Mouse (Mus musculus) CH12.LX (cell line): ENCODE measurements at regions not wholly inside any gene's neighbourhood (a gene's known extent, or its start where the extent isn't known, plus 50 kb on each side); places are given as distances from the start of the nearest gene placed in this dataset.

Experiments used
- DNase-seq: peaks from one replicate; pipeline ENCODE4 v3.0.0-alpha.2; 2013; ENCODE audit errors: extremely low read depth
- H3K27ac ChIP-seq: 2 replicates; pipeline ENCODE4 v1.5.1; 2012; ENCODE audit warnings: low read depth, mild to moderate bottlenecking, control low read depth, moderate library complexity; ENCODE audit not compliant: insufficient read depth
- H3K27me3 ChIP-seq: replicated peaks from 2 replicates; pipeline ENCODE3; 2012; ENCODE audit warnings: inconsistent platforms
- H3K36me3 ChIP-seq, 2 experiments: replicated peaks in 1 of 2; 2 replicates each; pipeline versions ENCODE3 to v1.6.1; 2012; ENCODE audit warnings: inconsistent platforms in 1 of 2, low read length in 1 of 2, mild to moderate bottlenecking in 1 of 2, mixed read lengths in 1 of 2, moderate library complexity in 1 of 2; ENCODE audit not compliant: control insufficient read depth in 1 of 2, insufficient read depth in 1 of 2
- H3K4me1 ChIP-seq, 2 experiments: 2 replicates each; pipeline ENCODE4 v1.6.1; 2012; ENCODE audit warnings: inconsistent platforms in 1 of 2, moderate library complexity in 1 of 2; ENCODE audit not compliant: insufficient read depth in 2 of 2, control insufficient read depth in 1 of 2
- H3K4me2 ChIP-seq: 2 replicates; pipeline ENCODE4 v1.6.1; 2012; ENCODE audit warnings: low read depth, mild to moderate bottlenecking, control low read depth; ENCODE audit not compliant: poor library complexity, insufficient read depth, severe bottlenecking
- H3K4me3 ChIP-seq, 3 experiments: fragments of 150-350 bp in 1 of 3; sonication (generic) in 1 of 3; replicated peaks in 1 of 3; 2 replicates each; pipeline versions ENCODE3 to v1.5.1; 2011 to 2012; ENCODE audit warnings: low read depth in 2 of 3, low read length in 2 of 3, mild to moderate bottlenecking in 2 of 3, moderate library complexity in 2 of 3, control low read depth in 1 of 3, improper control_type of control experiment in 1 of 3, inconsistent platforms in 1 of 3, mixed read lengths in 1 of 3; ENCODE audit not compliant: poor library complexity in 1 of 3
- H3K79me2 ChIP-seq: replicated peaks from 2 replicates; pipeline ENCODE4 v1.6.1; 2012; ENCODE audit warnings: mild to moderate bottlenecking, moderate library complexity; ENCODE audit not compliant: control insufficient read depth, poor library complexity, insufficient read depth, severe bottlenecking; ENCODE audit errors: extremely low read depth
- H3K9ac ChIP-seq: 2 replicates; pipeline ENCODE4 v1.6.1; 2012; ENCODE audit warnings: low read depth, mild to moderate bottlenecking, control low read depth, moderate library complexity; ENCODE audit not compliant: insufficient read depth
- H3K9me3 ChIP-seq: replicated peaks from 2 replicates; pipeline ENCODE3; 2012; ENCODE audit warnings: low read length, inconsistent platforms, mixed read lengths
- BHLHE40 ChIP-seq: IDR thresholded peaks from 2 replicates; pipeline ENCODE4 v1.6.1; 2011; ENCODE audit warnings: mild to moderate bottlenecking, low read depth, low read length, improper control_type of control experiment
- CTCF ChIP-seq, 2 experiments: IDR thresholded peaks in 1 of 2; conservative IDR thresholded peaks in 1 of 2; 2 replicates each; pipeline ENCODE4 v1.5.1; 2011 to 2012; ENCODE audit warnings: low read depth in 2 of 2, low read length in 2 of 2, improper control_type of control experiment in 1 of 2, inconsistent platforms in 1 of 2, mild to moderate bottlenecking in 1 of 2, moderate library complexity in 1 of 2
- EP300 ChIP-seq: IDR thresholded peaks from 2 replicates; pipeline ENCODE4 v1.6.1; 2011; ENCODE audit warnings: low read length, improper control_type of control experiment
- ETS1 ChIP-seq: conservative IDR thresholded peaks from 2 replicates; pipeline ENCODE4 v1.6.1; 2012; ENCODE audit warnings: low read depth, mild to moderate bottlenecking, inconsistent platforms, low read length, improper control_type of control experiment, moderate library complexity
- IRF4 ChIP-seq: IDR thresholded peaks from 2 replicates; pipeline ENCODE4 v1.6.1; 2014; ENCODE audit warnings: low read depth, mild to moderate bottlenecking, inconsistent platforms, low read length, improper control_type of control experiment
- MAFK ChIP-seq: IDR thresholded peaks from 2 replicates; pipeline ENCODE4 v1.6.1; 2011; ENCODE audit warnings: low read length, improper control_type of control experiment; ENCODE audit not compliant: insufficient replicate concordance
- MEF2A ChIP-seq: IDR thresholded peaks from 2 replicates; pipeline ENCODE4 v1.6.1; 2014; ENCODE audit warnings: low read depth, mild to moderate bottlenecking, inconsistent platforms, low read length, improper control_type of control experiment, borderline replicate concordance
- MYC ChIP-seq: IDR thresholded peaks from 2 replicates; pipeline ENCODE4 v1.6.1; 2011; ENCODE audit warnings: low read depth, mild to moderate bottlenecking, improper control_type of control experiment, low read length
- NELFE ChIP-seq: IDR thresholded peaks from 2 replicates; pipeline ENCODE4 v1.6.1; 2011; ENCODE audit warnings: low read depth, low read length, improper control_type of control experiment
- PAX5 ChIP-seq: IDR thresholded peaks from 2 replicates; pipeline ENCODE4 v1.6.1; 2012; ENCODE audit warnings: low read length, inconsistent platforms, mixed read lengths
- RAD21 ChIP-seq: IDR thresholded peaks from 2 replicates; pipeline ENCODE4 v1.6.1; 2011; ENCODE audit warnings: low read depth, mild to moderate bottlenecking, low read length, improper control_type of control experiment, moderate library complexity
- ZKSCAN1 ChIP-seq: IDR thresholded peaks from 2 replicates; pipeline ENCODE4 v1.6.1; 2012; ENCODE audit warnings: low read depth, inconsistent platforms, low read length, improper control_type of control experiment, borderline replicate concordance
- dilution Hi-C: fragments of 300-500 bp; cut with MboI; formaldehyde crosslinking; loops from 2 replicates; pipeline ENCODE4 v1.14.3; 2020; ENCODE audit warnings: low sequenced_read_pairs; ENCODE audit not compliant: extremely low pct_unique_long_range_greater_than_20kb, extremely low pct_ligation_motif_present
- in situ Hi-C: fragments of 300-500 bp; cut with MboI; formaldehyde crosslinking; loops from 3 replicates; pipeline ENCODE4 v1.14.3; 2019; ENCODE audit warnings: low sequenced_read_pairs, low pct_ligation_motif_present, low pct_unique_long_range_greater_than_20kb, mixed read lengths

- H3K36me3 ChIP-seq, result no peaks in the 10 kb centered on the region
- H3K4me1 ChIP-seq, result peaks cover 0 to 3% of the 10 kb centered on the region in 2 experiments; a peak in 1 of 4 replicates
- no peaks in the 10 kb centered on the region for H3K79me2 ChIP-seq
- no peak overlapping the region for H3K4me2 ChIP-seq
- no peak for DNase-seq
- in situ Hi-C loops, result no loop called here
- TF ChIP-seq IRF4 (no peak), EP300 (no peak), CTCF (conservative IDR thresholded peaks at IDR 0.05 in 1 of 2, IDR thresholded peaks at IDR 0.05 in 1 of 2; ENCODE audit: low read depth in 2 of 2, low read length in 2 of 2) (no peak), MYC (no peak), ETS1 (no peak), RAD21 (no peak), BHLHE40 (no peak), ZKSCAN1 (no peak)
- H3K27me3 ChIP-seq, result no peaks in the 10 kb centered on the region
- dilution Hi-C loops, result no loop called here
- H3K9me3 ChIP-seq, result no peaks in the 10 kb centered on the region
- no peak overlapping the region for H3K4me3 ChIP-seq
- H3K27ac ChIP-seq, result no peak overlapping the region
- H3K9ac ChIP-seq, result no peak overlapping the region
These were observed 232.8 kb downstream of the Mreg start for GRCm38 (mm10) chr1:71979261-71979660.

GRCm38 (mm10) chr1:71977361-71977760 is 234.7 kb downstream of the Mreg start:
- Histone ChIP-seq H3K9me3 (no peaks in the 10 kb centered on the region), H3K36me3 (no peaks in the 10 kb centered on the region), H3K79me2 (no peaks in the 10 kb centered on the region)
- TF ChIP-seq MAFK (no peak), MEF2A (no peak), NELFE (no peak), PAX5 (no peak)
- TF ChIP-seq, all 38 proteins: peak for 0
- Histone ChIP-seq H3K27me3 (no peaks in the 10 kb centered on the region), H3K27ac (no peak overlapping the region), H3K9ac (no peak overlapping the region), H3K4me3 (no peak overlapping the region), H3K4me1 (peaks cover 0 to 3% of the 10 kb centered on the region in 2 experiments; a peak in 1 of 4 replicates), H3K4me2 (no peak overlapping the region)
- no peak for DNase-seq
- dilution Hi-C loops, result no loop called here
- in situ Hi-C loops, result no loop called here

GRCm38 (mm10) chr1:71974715-71975114 is 237.4 kb downstream of the Mreg start:
- in situ Hi-C loops, result no loop called here
- H3K9me3 ChIP-seq, result no peaks in the 10 kb centered on the region

More at GRCm38 (mm10) chr1:71974715-71975114, 237.4 kb downstream of the Mreg start:
- Histone ChIP-seq H3K36me3 (no peaks in the 10 kb centered on the region), H3K27ac (no peak overlapping the region), H3K4me2 (no peak overlapping the region), H3K79me2 (no peaks in the 10 kb centered on the region), H3K4me1 (peaks cover 0 to 3% of the 10 kb centered on the region in 2 experiments; a peak in 1 of 4 replicates), H3K9ac (no peak overlapping the region), H3K4me3 (no peak overlapping the region), H3K27me3 (no peaks in the 10 kb centered on the region)
- dilution Hi-C loops, result no loop called here
- DNase-seq, result peak; percentile 17
- TF ChIP-seq EP300 (peak; percentile 26; the same call in 1 of the 2 replicates), ETS1 (no peak)
